Mouse (Mus musculus): ENCODE measurements around the gene Rad51c. TPM values are rescaled to one million over a fixed set of nuclear protein-coding genes. Genes with fewer than 3 reads are reported as not detected.
"Not testable (repeated sequence)": the region's sequence is repeated elsewhere in the genome, so short reads cannot be mapped to it uniquely, and the experiment has no call there.

Rad51c gene
- polyA plus RNA-seq, 1 experiment: 0.96 TPM

- H3K27me3 ChIP-seq (ENCODE audit: control insufficient read depth): no peaks in the 10 kb centered on the region
- no peaks in the 10 kb centered on the region for H3K36me3 ChIP-seq (ENCODE audit: control insufficient read depth)
- no peak overlapping the region for H3K4me3 ChIP-seq (replicated peaks)
- TF ChIP-seq GATA1 (IDR thresholded peaks at IDR 0.05; ENCODE audit: low read length) (no peak), TAL1 (IDR thresholded peaks at IDR 0.05; ENCODE audit: low read length) (no peak)
- H3K4me1 ChIP-seq (ENCODE audit: control insufficient read depth): peaks cover 54% of the 10 kb centered on the region
- no peaks in the 10 kb centered on the region for H3K9me3 ChIP-seq (ENCODE audit: control insufficient read depth, low read length)
These were observed 19.0 kb upstream of the Rad51c start for GRCm38 (mm10) chr11:87423551-87424325.

- peaks cover 44% of the 10 kb centered on the region for H3K4me1 ChIP-seq (ENCODE audit: control insufficient read depth)
- no peaks in the 10 kb centered on the region for H3K36me3 ChIP-seq (ENCODE audit: control insufficient read depth)
- no peaks in the 10 kb centered on the region for H3K9me3 ChIP-seq (ENCODE audit: control insufficient read depth, low read length)
- H3K4me3 ChIP-seq (replicated peaks): peak overlapping the region; percentile 66
- H3K27me3 ChIP-seq (ENCODE audit: control insufficient read depth): 0 out of 2 replicates have a peak, but pooled peaks cover under 1% of the 10 kb centered on the region
- TF ChIP-seq TAL1 (IDR thresholded peaks at IDR 0.05; ENCODE audit: low read length) (no peak), GATA1 (IDR thresholded peaks at IDR 0.05; ENCODE audit: low read length) (no peak)
These were observed 18.0 kb upstream of the Rad51c start for GRCm38 (mm10) chr11:87422511-87423340.

DNA sequence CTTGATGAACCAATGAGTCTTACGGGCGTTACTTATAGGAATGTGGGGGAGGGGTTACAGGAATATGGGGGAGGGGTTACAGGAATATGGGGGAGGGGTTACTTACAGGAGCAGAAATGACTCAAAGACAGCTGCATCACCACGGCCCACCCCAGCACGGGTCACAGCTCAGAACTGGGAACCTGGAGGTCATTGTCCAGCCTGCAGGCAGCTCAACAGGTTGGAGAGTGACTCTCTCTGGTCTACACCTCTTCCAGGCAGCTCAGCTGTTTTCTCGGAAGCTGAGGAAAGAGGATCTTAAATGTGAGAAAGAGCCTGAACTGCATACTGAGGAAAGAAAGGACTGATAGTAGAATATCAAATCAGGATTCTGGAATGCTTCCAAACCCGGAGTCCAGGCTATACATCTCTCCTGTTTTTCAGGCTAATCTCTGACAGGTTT is 17.0 kb upstream of the Rad51c start:
- peaks cover 2% of the 10 kb centered on the region; the same call in 1 of the 2 replicates for H3K27me3 ChIP-seq (ENCODE audit: control insufficient read depth)
- TF ChIP-seq GATA1 (IDR thresholded peaks at IDR 0.05; ENCODE audit: low read length): no peak
- TF ChIP-seq TAL1 (IDR thresholded peaks at IDR 0.05; ENCODE audit: low read length): no peak
- H3K9me3 ChIP-seq (ENCODE audit: control insufficient read depth, low read length): no peaks in the 10 kb centered on the region
- H3K4me1 ChIP-seq (ENCODE audit: control insufficient read depth): peaks cover 38% of the 10 kb centered on the region
- H3K36me3 ChIP-seq (ENCODE audit: control insufficient read depth): no peaks in the 10 kb centered on the region
- peak overlapping the region; percentile 66 for H3K4me3 ChIP-seq (replicated peaks)

GRCm38 (mm10) chr11:87420861-87421260 is 16.1 kb upstream of the Rad51c start:
- TF ChIP-seq TAL1 (IDR thresholded peaks at IDR 0.05; ENCODE audit: low read length) (no peak), GATA1 (IDR thresholded peaks at IDR 0.05; ENCODE audit: low read length) (no peak)
- Histone ChIP-seq H3K36me3 (ENCODE audit: control insufficient read depth) (no peaks in the 10 kb centered on the region), H3K4me3 (replicated peaks) (no peak overlapping the region), H3K27me3 (ENCODE audit: control insufficient read depth) (peaks cover 2% of the 10 kb centered on the region; the same call in 1 of the 2 replicates), H3K9me3 (ENCODE audit: control insufficient read depth, low read length) (no peaks in the 10 kb centered on the region), H3K4me1 (ENCODE audit: control insufficient read depth) (peaks cover 34% of the 10 kb centered on the region)

- TF ChIP-seq TAL1 (IDR thresholded peaks at IDR 0.05; ENCODE audit: low read length) (no peak), GATA1 (IDR thresholded peaks at IDR 0.05; ENCODE audit: low read length) (no peak)
- H3K9me3 ChIP-seq (ENCODE audit: control insufficient read depth, low read length): no peaks in the 10 kb centered on the region
- H3K4me3 ChIP-seq (replicated peaks): no peak overlapping the region
- no peaks in the 10 kb centered on the region for H3K4me1 ChIP-seq (ENCODE audit: control insufficient read depth)
- no peaks in the 10 kb centered on the region for H3K36me3 ChIP-seq (ENCODE audit: control insufficient read depth)
- H3K27me3 ChIP-seq (ENCODE audit: control insufficient read depth): peaks cover 2% of the 10 kb centered on the region; the same call in 1 of the 2 replicates
These were observed 11.4 kb upstream of the Rad51c start for GRCm38 (mm10) chr11:87416120-87416519.

DNA sequence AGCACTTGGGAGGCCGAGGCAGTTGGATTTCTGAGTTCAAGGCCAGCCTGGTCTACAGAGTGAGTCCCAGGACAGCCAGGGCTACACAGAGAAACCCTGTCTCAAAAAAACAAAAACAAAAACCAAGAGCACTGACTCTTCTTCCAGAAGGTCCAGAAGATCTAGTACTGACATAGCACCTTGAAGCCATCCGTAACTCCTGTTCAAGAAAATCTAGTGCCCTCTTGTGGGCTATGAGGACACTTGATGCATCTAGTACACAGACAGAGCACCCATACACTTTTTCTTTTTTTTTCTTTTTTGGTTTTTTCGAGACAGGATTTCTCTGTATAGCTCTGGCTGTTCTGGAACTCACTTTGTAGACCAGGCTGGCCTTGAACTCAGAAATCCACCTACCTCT is 8.7 kb upstream of the Rad51c start:
- H3K4me3 ChIP-seq (replicated peaks); H3K36me3 ChIP-seq (ENCODE audit: control insufficient read depth); H3K4me1 ChIP-seq (ENCODE audit: control insufficient read depth); H3K27me3 ChIP-seq (ENCODE audit: control insufficient read depth); H3K9me3 ChIP-seq (ENCODE audit: control insufficient read depth, low read length): not testable (repeated sequence)

- Histone ChIP-seq H3K9me3 (ENCODE audit: control insufficient read depth, low read length) (no peaks in the 10 kb centered on the region), H3K36me3 (ENCODE audit: control insufficient read depth) (peaks cover 21% of the 10 kb centered on the region), H3K4me3 (replicated peaks) (peak overlapping the region; percentile 76), H3K4me1 (ENCODE audit: control insufficient read depth) (peaks cover 19% of the 10 kb centered on the region), H3K27me3 (ENCODE audit: control insufficient read depth) (no peaks in the 10 kb centered on the region)
- TF ChIP-seq GATA1 (IDR thresholded peaks at IDR 0.05; ENCODE audit: low read length): no peak
- TF ChIP-seq TAL1 (IDR thresholded peaks at IDR 0.05; ENCODE audit: low read length): no peak
These were observed 472 bp downstream of the Rad51c start for GRCm38 (mm10) chr11:87404111-87404853.

DNA sequence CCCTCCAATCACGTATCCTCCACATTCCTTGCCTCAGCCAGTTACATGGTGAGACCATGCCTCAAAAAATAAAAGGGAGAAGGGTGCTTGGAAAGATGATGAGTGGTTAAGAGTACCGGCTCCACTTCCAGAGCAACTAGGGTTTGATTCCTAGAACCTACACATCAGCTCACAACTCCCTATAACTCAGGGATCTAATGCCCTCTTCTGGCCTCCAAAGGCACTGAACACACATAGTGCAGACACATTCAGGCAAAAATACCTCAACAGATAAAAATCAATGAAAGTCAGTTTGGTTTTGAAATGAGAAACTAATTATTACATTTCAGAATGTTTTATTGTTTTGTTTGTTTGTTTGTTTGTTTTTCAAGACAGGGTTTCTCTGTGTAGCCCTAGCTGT is 6.4 kb downstream of the Rad51c start:
- no peaks in the 10 kb centered on the region for H3K27me3 ChIP-seq (ENCODE audit: control insufficient read depth)
- TF ChIP-seq GATA1 (IDR thresholded peaks at IDR 0.05; ENCODE audit: low read length) (no peak), TAL1 (IDR thresholded peaks at IDR 0.05; ENCODE audit: low read length) (no peak)
- peaks cover 48% of the 10 kb centered on the region for H3K36me3 ChIP-seq (ENCODE audit: control insufficient read depth)
- H3K9me3 ChIP-seq (ENCODE audit: control insufficient read depth, low read length): no peaks in the 10 kb centered on the region
- H3K4me3 ChIP-seq (replicated peaks): no peak overlapping the region
- H3K4me1 ChIP-seq (ENCODE audit: control insufficient read depth): peaks cover 9% of the 10 kb centered on the region

DNA sequence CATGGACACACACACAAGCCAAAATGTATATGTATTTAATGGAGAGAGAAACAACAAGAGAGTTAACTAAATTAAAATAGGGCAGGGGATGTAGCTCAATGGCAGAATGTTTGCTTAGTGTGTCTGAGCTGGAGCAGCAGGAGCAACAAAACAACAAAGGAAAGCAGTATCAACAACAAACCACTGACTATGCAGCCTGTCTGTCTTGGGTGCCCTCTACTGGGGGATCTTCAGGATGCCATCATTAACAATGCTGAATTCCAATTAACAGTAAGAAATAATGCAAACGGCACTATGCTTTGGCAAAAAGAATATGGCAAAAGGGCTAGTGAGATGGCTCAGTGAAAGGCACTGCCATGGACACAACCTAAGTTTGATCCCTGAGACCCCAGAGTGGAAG is 10.9 kb downstream of the Rad51c start:
- Histone ChIP-seq H3K4me3 (replicated peaks) (no peak overlapping the region), H3K4me1 (ENCODE audit: control insufficient read depth) (peaks cover 3% of the 10 kb centered on the region), H3K36me3 (ENCODE audit: control insufficient read depth) (peaks cover 50% of the 10 kb centered on the region), H3K27me3 (ENCODE audit: control insufficient read depth) (no peaks in the 10 kb centered on the region), H3K9me3 (ENCODE audit: control insufficient read depth, low read length) (no peaks in the 10 kb centered on the region)
- TF ChIP-seq TAL1 (IDR thresholded peaks at IDR 0.05; ENCODE audit: low read length): no peak
- no peak for TF ChIP-seq GATA1 (IDR thresholded peaks at IDR 0.05; ENCODE audit: low read length)

All from erythroblast, embryonic 14.5 days (primary cell).